Mouse (Mus musculus): ENCODE measurements around the gene Gm4969.

DNA sequence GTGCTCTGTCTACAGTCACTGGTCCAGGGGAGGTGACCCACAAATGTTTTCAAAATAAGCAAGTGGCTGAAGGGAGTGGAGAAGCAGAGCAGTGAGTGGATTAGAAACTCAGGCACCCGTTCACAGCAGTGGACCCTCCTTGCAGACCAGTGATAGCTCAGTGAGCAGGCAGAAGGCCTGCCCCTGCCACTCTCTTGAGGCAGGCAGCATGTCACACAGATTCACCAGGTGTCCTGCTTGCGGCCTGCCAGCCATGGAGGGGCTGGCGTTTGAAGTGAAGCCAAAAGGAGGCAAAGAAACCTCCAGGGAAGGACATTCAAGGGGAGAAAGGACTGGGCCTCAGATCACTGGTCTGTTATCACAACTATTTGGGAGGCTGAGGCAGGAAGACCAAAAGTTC, 39.4 kb downstream of the Gm4969 start:
- TF ChIP-seq POLR2A (IDR thresholded peaks at IDR 0.05; ENCODE audit: insufficient read depth, low read length) (no peak), CTCF (IDR thresholded peaks at IDR 0.05; ENCODE audit: low read depth, low read length) (no peak)

All from ES-Bruce4 (cell line).